In the genomic region with DNA sequence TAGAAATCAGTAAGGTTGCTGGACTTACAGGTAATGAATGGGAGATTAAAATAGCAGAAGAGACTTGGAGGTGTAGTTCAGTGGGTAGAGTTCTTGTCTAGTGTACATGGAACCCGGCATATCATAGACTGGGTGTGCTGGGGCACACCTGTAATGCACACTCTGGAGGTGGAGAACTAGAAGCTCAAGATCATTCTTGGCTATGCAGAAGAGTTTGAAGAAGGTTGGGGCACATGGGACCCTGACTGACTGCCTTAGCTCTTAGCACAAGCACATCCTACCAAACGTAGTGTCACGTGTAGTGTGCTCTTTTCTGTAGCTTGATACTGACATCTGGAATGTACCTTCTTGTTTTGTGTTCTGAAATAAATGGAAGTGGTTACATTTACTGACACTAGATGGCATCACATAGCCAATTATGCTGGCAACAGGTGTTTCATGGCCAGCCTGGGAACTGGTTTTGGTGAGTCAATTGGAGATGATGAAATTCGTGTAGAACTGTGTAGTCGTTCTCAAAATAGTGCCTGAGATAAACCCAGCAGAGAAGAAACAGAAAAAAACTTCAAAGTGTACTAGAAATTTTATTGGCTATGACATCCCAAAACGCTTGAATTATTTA, we compare ENCODE assay signal across 9 mouse cellular contexts. TPM values are rescaled to one million over a fixed set of nuclear protein-coding genes. Genes with fewer than 3 reads are reported as not detected.
DNase-seq lines count a peak whose midpoint lies in the region; ATAC-seq and TF ChIP-seq lines count a peak whose summit lies in the region.
"Had no signal": no experiment of that assay in that cellular context is flagged by ENCODE, and none has a peak within 500 bp of the region (broad histone marks: within the 10 kb centered on the region; RNA-seq: fewer than 3 reads in every experiment).

No protein-coding gene starts in this region.

- no peak for TF ChIP-seq POLR2A in ES-Bruce4 (IDR thresholded peaks at IDR 0.05; ENCODE audit: insufficient read depth, low read length)

- 0 out of 2 replicates have a peak, but pooled peaks have one; percentile 41 for ATAC-seq in embryonic facial prominence, embryonic 12.5 days (ENCODE audit: insufficient number of reproducible peaks, insufficient read depth, low FRiP score, low TSS enrichment)
- ATAC-seq in erythroblast, adult 5-6 weeks (replicated peaks; ENCODE audit: low FRiP score, poor library complexity, severe bottlenecking) = no peak

- intact Hi-C loops in heart, postnatal 10 days (cut with DNase I) = loop anchor here (5.0 kb wide), 1 partner anchor 256 kb away; no protein-coding TSS in a partner anchor
- intact Hi-C loops in heart, postnatal 25 days (cut with DNase I) = loop anchor here (2.0 to 5.0 kb wide), 4 partner anchors 131 to 638 kb away; no protein-coding TSS in a partner anchor

- no peak overlapping the region for H3K27ac ChIP-seq in ES-Bruce4 (ENCODE audit: insufficient read depth, low read length)
- H3K27ac ChIP-seq in embryonic facial prominence, embryonic 12.5 days = no peak overlapping the region

- H3K4me2 ChIP-seq in embryonic facial prominence, embryonic 12.5 days (replicated peaks) = no peak overlapping the region

- H3K9me3 ChIP-seq in ES-Bruce4 (replicated peaks; ENCODE audit: control insufficient read depth, insufficient read depth, low read length, poor library complexity, severe bottlenecking) = no peaks in the 10 kb centered on the region
- no peaks in the 10 kb centered on the region for H3K9me3 ChIP-seq in embryonic facial prominence, embryonic 12.5 days

- 50% methylated on average over 6 of the region's 6 CpGs for WGBS in embryonic facial prominence, embryonic 12.5 days

- TF ChIP-seq CTCF in ES-Bruce4 (IDR thresholded peaks at IDR 0.05; ENCODE audit: low read depth, low read length) = peak; percentile 5

- no peaks in the 10 kb centered on the region for H3K4me1 ChIP-seq in ES-Bruce4 (ENCODE audit: control insufficient read depth, insufficient read depth, low read length)
- H3K4me1 ChIP-seq in embryonic facial prominence, embryonic 12.5 days = no peaks in the 10 kb centered on the region

- DNase-seq in heart, postnatal 10 days = peak; percentile 34 to 53
- no peak for DNase-seq in heart, postnatal 25 days (ENCODE audit: low spot score)
- DNase-seq in 416B (ENCODE audit: low read depth) = peak; percentile 82
- peak; percentile 71 for DNase-seq in lung, postnatal 36 days
- no peak for DNase-seq in kidney, adult 11 months

- no peaks in the 10 kb centered on the region for H3K36me3 ChIP-seq in ES-Bruce4 (ENCODE audit: control insufficient read depth, insufficient read depth, low read length, poor library complexity, severe bottlenecking)
- H3K36me3 ChIP-seq in embryonic facial prominence, embryonic 12.5 days = no peaks in the 10 kb centered on the region

- no peak overlapping the region for H3K4me3 ChIP-seq in ES-Bruce4 (ENCODE audit: low read depth, low read length)
- no peak overlapping the region for H3K4me3 ChIP-seq in embryonic facial prominence, embryonic 12.5 days

- no peak for TF ChIP-seq EP300 in ES-Bruce4 (IDR thresholded peaks at IDR 0.05; ENCODE audit: insufficient read depth, low read depth, low read length)

- no peak overlapping the region for H3K9ac ChIP-seq in ES-Bruce4 (ENCODE audit: low read depth, poor library complexity, severe bottlenecking)
- no peak overlapping the region for H3K9ac ChIP-seq in embryonic facial prominence, embryonic 12.5 days

- H3K27me3 ChIP-seq in ES-Bruce4 (ENCODE audit: control insufficient read depth, insufficient read depth, low read length, poor library complexity, severe bottlenecking) = no peaks in the 10 kb centered on the region
- H3K27me3 ChIP-seq in embryonic facial prominence, embryonic 12.5 days = no peaks in the 10 kb centered on the region

RNA-seq across cellular contexts. Expression of a gene that starts 22.4 kb away (rescaled TPM):
- total RNA-seq in heart, postnatal 10 days (2021) = 1 to 10 TPM; 6.8 to 8.1 TPM
- 1 to 10 TPM; 4.2 to 4.9 TPM for total RNA-seq in heart, postnatal 25 days (2021)
- 4.0 and 4.4 TPM in 2 replicates for polyA plus RNA-seq in ES-Bruce4 (2011; ENCODE audit: insufficient read depth, insufficient read length, low read depth, missing spikeins)
- polyA plus RNA-seq in embryonic facial prominence, embryonic 12.5 days (2016; fragmentation: Nextera tagmentation; extraction: Ambion mirVana) = 4.9 and 5.3 TPM in 2 replicates
- not detected in 2 replicates for total RNA-seq in erythroblast, adult 5-6 weeks (2015; ENCODE audit: low replicate concordance)
- not detected in 2 replicates for total RNA-seq in erythroblast, adult 5-6 weeks (2017; ENCODE audit: low replicate concordance)

RNA-seq across cellular contexts. Expression of a gene that starts 33.0 kb away (rescaled TPM):
- not detected for total RNA-seq in heart, postnatal 10 days (2021)
- not detected for total RNA-seq in heart, postnatal 25 days (2021)
- not detected in 2 replicates for polyA plus RNA-seq in ES-Bruce4 (2011; ENCODE audit: insufficient read depth, insufficient read length, low read depth, missing spikeins)
- polyA plus RNA-seq in embryonic facial prominence, embryonic 12.5 days (2016; fragmentation: Nextera tagmentation; extraction: Ambion mirVana) = not detected in 2 replicates
- not detected in 2 replicates for total RNA-seq in erythroblast, adult 5-6 weeks (2015; ENCODE audit: low replicate concordance)
- not detected in 2 replicates for total RNA-seq in erythroblast, adult 5-6 weeks (2017; ENCODE audit: low replicate concordance)
- polyA plus RNA-seq: frontal cortex, adult 2 months had no signal

Comparison
In these comparisons a context has a peak if more than half of its experiments do, and no peak if none do; other contexts are left out.
1. DNase-seq: peak in heart, postnatal 10 days (2 of 2), 416B (single experiment) and lung, postnatal 36 days (single experiment); none in heart, postnatal 25 days (single experiment) and kidney, adult 11 months (single experiment).
2. RNA of a gene that starts 22.4 kb away (total RNA-seq): 6.8 to 8.1 TPM in heart, postnatal 10 days and 4.2 to 4.9 TPM in heart, postnatal 25 days; not detected in erythroblast, adult 5-6 weeks; every median in the first group is over 4 times any median in the second.